Mouse (Mus musculus) inflammation-experienced regulatory T-cells (primary cell): ENCODE data around the gene Ranbp10. TPM values are rescaled to one million over a fixed set of nuclear protein-coding genes. Genes with fewer than 3 reads are reported as not detected.

Source experiments
- polyA plus RNA-seq, 2 experiments: library from polyadenylated mRNA; unstranded; fragments of 100-300 nt; shearing (Covaris generic); gene quantifications; one replicate each; pipeline ENCODE4 v1.2.1; 2017

The Ranbp10 gene
- 10 to 100 TPM; 19.4 to 27.8 TPM for polyA plus RNA-seq

GRCm38 (mm10) chr8:105826861-105827848 lies at the start of gene Ranbp10, which contains the start of gene Tsnaxip1:
TSS of gene Ranbp10 (minus strand) at chr8:105827350.
TSS of gene Tsnaxip1 (plus strand) at chr8:105827731.

DNA sequence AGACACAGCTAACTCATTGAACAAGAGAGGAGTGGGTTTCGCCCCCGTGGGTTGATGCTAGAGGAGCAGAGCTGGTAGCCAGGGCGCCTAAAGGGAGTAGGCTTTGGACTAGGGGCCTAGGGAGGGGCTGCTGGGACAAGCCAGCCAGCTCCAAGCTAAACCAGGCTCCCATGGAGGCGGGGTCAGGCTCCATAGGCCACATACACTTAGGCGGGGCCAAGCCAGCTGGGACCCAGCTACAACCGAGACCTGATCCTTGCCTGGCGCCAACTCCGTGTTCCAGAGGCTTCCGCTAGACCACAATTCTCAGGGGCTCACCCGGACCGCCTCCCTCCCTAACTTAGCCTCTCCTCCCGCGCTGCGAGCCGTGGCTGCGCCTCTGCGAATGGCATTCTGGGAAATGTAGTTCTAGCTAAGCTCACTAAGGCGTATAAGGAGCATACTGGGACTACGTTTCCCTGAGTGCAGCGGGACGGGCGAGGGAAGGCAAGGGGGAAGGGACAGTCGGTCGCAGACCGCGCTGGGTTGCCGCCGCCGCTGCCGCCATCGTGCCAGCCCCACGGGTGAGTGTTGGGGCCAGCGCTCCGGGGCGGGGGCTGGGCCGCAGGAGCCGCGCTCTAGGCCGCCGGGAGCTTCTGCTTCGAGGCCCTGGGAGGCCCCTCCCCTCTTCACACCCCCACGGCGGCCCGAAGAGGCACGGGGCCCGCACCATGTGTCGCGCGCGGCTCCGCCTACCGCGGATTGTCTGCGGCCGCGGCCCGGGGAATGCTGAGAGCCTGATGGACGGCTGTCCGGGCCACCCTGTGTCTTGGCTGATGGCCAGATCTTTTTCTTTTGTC lies 33.2 kb upstream of the Ranbp10 start, which contains the start of gene Nutf2:
Nutf2 (plus strand) TSS at position 438 of the 839 bp plus-strand sequence.

DNA sequence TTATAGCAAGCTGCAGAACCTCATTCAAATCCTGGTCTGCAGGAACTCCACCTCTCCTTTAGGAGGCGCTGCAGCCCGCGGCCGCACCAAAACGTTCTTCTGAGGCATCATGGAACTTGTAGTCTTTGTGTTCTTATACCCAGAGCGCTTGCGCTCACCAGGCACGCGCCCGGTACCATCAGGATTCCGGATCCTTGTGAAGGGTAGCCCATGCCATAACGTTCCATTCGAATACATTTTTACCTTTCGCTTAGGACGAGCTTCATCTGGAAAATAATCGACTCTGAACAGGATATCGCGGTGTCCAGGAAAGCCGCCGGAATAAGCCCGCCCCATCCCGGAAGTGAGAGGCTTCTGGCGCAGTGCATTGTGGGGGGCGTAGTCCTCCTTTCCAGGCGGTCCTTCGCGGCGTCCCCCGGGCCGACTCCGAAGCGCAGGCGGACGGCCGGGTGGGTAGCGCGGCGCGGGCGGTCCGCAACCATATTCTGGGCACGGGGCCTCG lies 27.6 kb upstream of the Ranbp10 start, which contains the start of gene Thap11:
Thap11 (plus strand) TSS at position 418 of the 502 bp plus-strand sequence.

DNA sequence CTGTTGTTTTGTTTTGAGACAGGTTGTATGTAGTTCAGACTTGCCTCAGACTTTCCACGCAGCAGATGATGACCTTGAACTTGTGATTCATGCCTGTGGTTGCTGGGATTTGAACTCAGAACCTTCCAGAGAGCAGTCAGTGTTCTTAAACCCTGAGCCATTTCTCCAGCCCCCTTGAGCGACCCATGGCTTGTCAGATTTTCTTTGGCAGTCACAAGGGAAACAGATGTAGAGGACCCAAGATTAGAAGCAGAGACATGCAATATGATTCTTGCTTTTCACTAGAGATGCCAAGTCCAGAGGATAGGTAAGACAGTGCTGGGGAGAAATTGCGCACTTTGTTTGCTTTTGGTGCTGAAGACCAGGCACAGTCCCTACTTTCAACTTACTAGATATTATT lies 26.0 kb upstream of the Ranbp10 start, which contains the start of gene Cenpt:
Cenpt (minus strand) TSS at position 101 of the 400 bp plus-strand sequence.

DNA sequence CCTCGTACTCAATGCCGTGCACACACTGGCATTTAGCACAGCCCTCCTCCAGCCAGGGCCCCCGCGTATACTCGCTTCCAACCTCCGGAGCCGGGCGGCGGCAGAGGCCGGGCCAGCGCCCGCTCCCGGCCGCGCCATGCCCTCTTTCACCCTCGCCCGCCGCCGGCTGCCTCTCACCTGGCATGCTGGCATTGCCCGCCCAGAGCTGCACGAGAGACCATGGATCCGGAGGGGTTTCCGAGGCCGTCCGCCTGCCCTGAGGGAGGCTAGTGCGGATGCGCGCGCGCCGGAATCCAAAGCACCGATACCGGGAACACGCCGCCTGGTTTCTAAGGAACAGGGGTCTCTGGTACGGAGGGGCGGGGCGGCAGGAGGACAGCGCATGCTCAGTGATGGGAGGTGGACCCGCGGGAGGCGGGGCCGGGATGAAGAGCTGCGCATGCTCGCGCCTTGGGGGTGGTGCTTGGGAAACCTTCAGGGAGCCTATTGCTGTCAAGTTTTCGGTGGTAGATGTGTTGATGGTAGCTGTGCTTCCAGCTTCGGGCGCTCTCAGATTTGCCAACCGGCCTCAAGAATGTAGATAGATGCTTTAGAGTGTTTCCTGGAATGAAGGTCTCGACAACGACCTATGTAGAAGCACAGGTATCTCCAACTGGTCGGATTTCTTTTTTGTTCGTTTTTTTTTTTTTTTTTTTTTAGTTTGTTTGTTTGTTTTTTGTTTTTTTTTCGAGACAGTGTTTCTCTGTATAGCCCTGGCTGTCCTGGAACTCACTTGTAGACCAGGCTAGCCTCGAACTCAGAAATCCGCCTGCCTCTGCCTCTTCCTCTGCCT lies 68.7 kb downstream of the Ranbp10 start, which contains the start of gene Gfod2:
Gfod2 (minus strand) TSS at position 388 of the 832 bp plus-strand sequence.

Other genes starting within 250 kb of the Ranbp10 start
- 10 to 100 TPM; 16.6 to 18.0 TPM for gene Ripor1, start 222.1 kb downstream of the Ranbp10 start, polyA plus RNA-seq
- 100 to 1,000 TPM; 182 to 192 TPM for gene Ctcf, start 190.8 kb downstream of the Ranbp10 start, polyA plus RNA-seq
- 1 to 10 TPM in 1 of 2 experiments, under 1 TPM in 1; 0.44 to 1.4 TPM for gene Agrp, start 190.0 kb downstream of the Ranbp10 start, polyA plus RNA-seq
- gene Carmil2, start 141.1 kb downstream of the Ranbp10 start, polyA plus RNA-seq, result 100 to 1,000 TPM; 122 to 131 TPM
- gene Acd, start 126.2 kb downstream of the Ranbp10 start, polyA plus RNA-seq, result 10 to 100 TPM; 70.3 to 83.0 TPM
- 10 to 100 TPM in 1 of 2 experiments, 1 to 10 TPM in 1; 7.6 to 16.7 TPM for gene Pard6a, start 126.2 kb downstream of the Ranbp10 start, polyA plus RNA-seq
- under 1 TPM in 1 of 2 experiments, not detected in 1; 0.23 TPM for gene 4933405L10Rik, start 119.7 kb downstream of the Ranbp10 start, polyA plus RNA-seq
- gene Enkd1, start 119.1 kb downstream of the Ranbp10 start, polyA plus RNA-seq, result 1 to 10 TPM; 3.6 to 4.3 TPM
- gene Gfod2, start 68.7 kb downstream of the Ranbp10 start, polyA plus RNA-seq, result 1 to 10 TPM; 6.5 to 7.5 TPM
- 1 to 10 TPM; 1.1 to 1.7 TPM for gene Tsnaxip1, start 381 bp upstream of the Ranbp10 start, polyA plus RNA-seq
- gene Cenpt, start 25.9 kb upstream of the Ranbp10 start, polyA plus RNA-seq, result 10 to 100 TPM; 15.3 to 15.7 TPM
- gene Thap11, start 27.8 kb upstream of the Ranbp10 start, polyA plus RNA-seq, result 10 to 100 TPM; 30.3 to 37.3 TPM
- 10 to 100 TPM in 1 of 2 experiments, 1 to 10 TPM in 1; 9.7 to 15.3 TPM for gene Nutf2, start 33.2 kb upstream of the Ranbp10 start, polyA plus RNA-seq
- gene Edc4, start 53.5 kb upstream of the Ranbp10 start, polyA plus RNA-seq, result 10 to 100 TPM; 74.6 to 95.9 TPM
- gene Nrn1l, start 66.2 kb upstream of the Ranbp10 start, polyA plus RNA-seq, result under 1 TPM; 0.86 to 0.94 TPM
- 10 to 100 TPM; 22.7 to 25.5 TPM for gene Pskh1, start 73.1 kb upstream of the Ranbp10 start, polyA plus RNA-seq
- 1 to 10 TPM; 1.9 to 3.6 TPM for gene Ctrl, start 106.5 kb upstream of the Ranbp10 start, polyA plus RNA-seq
- gene Psmb10, start 111.1 kb upstream of the Ranbp10 start, polyA plus RNA-seq, result 100 to 1,000 TPM; 357 to 426 TPM
- gene Lcat, start 116.0 kb upstream of the Ranbp10 start, polyA plus RNA-seq, result under 1 TPM; 0.42 to 0.51 TPM
- 10 to 100 TPM; 12.3 to 15.7 TPM for gene Slc12a4, start 138.7 kb upstream of the Ranbp10 start, polyA plus RNA-seq
- not detected for gene Dpep3, start 152.1 kb upstream of the Ranbp10 start, polyA plus RNA-seq
- gene Dus2, start 164.0 kb upstream of the Ranbp10 start, polyA plus RNA-seq, result 10 to 100 TPM; 24.2 to 34.3 TPM
- gene Dpep2nb, start 178.6 kb upstream of the Ranbp10 start, polyA plus RNA-seq, result 1 to 10 TPM in 1 of 2 experiments, not detected in 1; 1.2 TPM
- gene Ddx28, start 184.5 kb upstream of the Ranbp10 start, polyA plus RNA-seq, result 10 to 100 TPM; 16.5 to 20.6 TPM
- 100 to 1,000 TPM; 125 to 142 TPM for gene Nfatc3, start 231.5 kb upstream of the Ranbp10 start, polyA plus RNA-seq